ENCODE assay signal across 8 mouse cellular contexts in genomic region chr12:108002436-108003189, GRCm38 (mm10). TPM values are rescaled to one million over a fixed set of nuclear protein-coding genes. Genes with fewer than 3 reads are reported as not detected.
DNase-seq lines count a peak whose midpoint lies in the region; ATAC-seq lines count a peak whose summit lies in the region.

No protein-coding gene starts in this region.

- peak overlapping the region; percentile 76 for H3K4me3 ChIP-seq in kidney, embryonic 16.5 days (ENCODE audit: low read length)
- peak overlapping the region; percentile 93 for H3K4me3 ChIP-seq in hindbrain, embryonic 13.5 days
- peak overlapping the region; percentile 86 for H3K4me3 ChIP-seq in midbrain, embryonic 15.5 days

- peak overlapping the region; percentile 97 for H3K4me2 ChIP-seq in kidney, embryonic 16.5 days (replicated peaks; ENCODE audit: low read depth, low read length)
- peak overlapping the region; percentile 79 for H3K4me2 ChIP-seq in hindbrain, embryonic 13.5 days
- H3K4me2 ChIP-seq in midbrain, embryonic 15.5 days, result peak overlapping the region; percentile 83

- no peaks in the 10 kb centered on the region for H3K36me3 ChIP-seq in kidney, embryonic 16.5 days (ENCODE audit: insufficient read depth, low read length)
- no peaks in the 10 kb centered on the region for H3K36me3 ChIP-seq in hindbrain, embryonic 13.5 days
- H3K36me3 ChIP-seq in midbrain, embryonic 15.5 days (replicated peaks), result no peaks in the 10 kb centered on the region

- peaks cover 14% of the 10 kb centered on the region for H3K4me1 ChIP-seq in kidney, embryonic 16.5 days (ENCODE audit: insufficient read depth, low read length)
- H3K4me1 ChIP-seq in hindbrain, embryonic 13.5 days (replicated peaks), result peaks cover 57% of the 10 kb centered on the region
- H3K4me1 ChIP-seq in midbrain, embryonic 15.5 days, result peaks cover 38% of the 10 kb centered on the region

- no peak; the same call in 1 of the 2 replicates for ATAC-seq in kidney, embryonic 16.5 days (ENCODE audit: low FRiP score, low TSS enrichment)
- ATAC-seq in hindbrain, embryonic 13.5 days (ENCODE audit: low FRiP score), result no peak
- ATAC-seq in midbrain, embryonic 15.5 days (replicated peaks), result no peak
- ATAC-seq in activated CD4-positive, CD25-positive, alpha-beta regulatory T cell, adult 4 months, result no peak

- no peak for DNase-seq in kidney, adult 18-20 months
- DNase-seq in embryo, embryonic 10.5 days (ENCODE audit: low spot score), result peak; percentile 74
- no peak for DNase-seq in left cerebral cortex, postnatal 14 days (ENCODE audit: low spot score in 2 of 2)
- no peak for DNase-seq in frontal cortex, postnatal 25 days (ENCODE audit: low spot score in 2 of 2)

- H3K27ac ChIP-seq in kidney, embryonic 16.5 days (ENCODE audit: low read length), result no peak overlapping the region
- peak overlapping the region; percentile 99 for H3K27ac ChIP-seq in hindbrain, embryonic 13.5 days
- H3K27ac ChIP-seq in midbrain, embryonic 15.5 days, result peak overlapping the region; percentile 91

- intact Hi-C loops in left cerebral cortex, postnatal 14 days (cut with DNase I), result loop anchor here (10.0 kb wide), 2 partner anchors 1618 to 1698 kb away; no protein-coding TSS in a partner anchor

- no peaks in the 10 kb centered on the region for H3K9me3 ChIP-seq in kidney, embryonic 16.5 days (ENCODE audit: low read length)
- H3K9me3 ChIP-seq in hindbrain, embryonic 13.5 days, result no peaks in the 10 kb centered on the region
- H3K9me3 ChIP-seq in midbrain, embryonic 15.5 days, result no peaks in the 10 kb centered on the region

- 1% methylated on average over 51 of the region's 78 CpGs for WGBS in kidney, embryonic 16.5 days
- WGBS in hindbrain, embryonic 13.5 days, result under 1% methylated on average over 56 of the region's 78 CpGs
- under 1% methylated on average over 66 of the region's 78 CpGs for WGBS in midbrain, embryonic 15.5 days

- peak overlapping the region; percentile 86 for H3K9ac ChIP-seq in kidney, embryonic 16.5 days (replicated peaks; ENCODE audit: low read length)
- H3K9ac ChIP-seq in hindbrain, embryonic 13.5 days, result peak overlapping the region; percentile 96
- peak overlapping the region; percentile 77 for H3K9ac ChIP-seq in midbrain, embryonic 15.5 days

- peaks cover 43% of the 10 kb centered on the region for H3K27me3 ChIP-seq in kidney, embryonic 16.5 days (ENCODE audit: insufficient read depth, low read length)
- peaks cover 15% of the 10 kb centered on the region; the same call in 1 of the 2 replicates for H3K27me3 ChIP-seq in hindbrain, embryonic 13.5 days
- H3K27me3 ChIP-seq in midbrain, embryonic 15.5 days (replicated peaks), result peaks cover 6% of the 10 kb centered on the region; the same call in 1 of the 2 replicates

RNA-seq across cellular contexts. Expression of gene Bcl11b, which starts 0.8 kb away (rescaled TPM):
- polyA plus RNA-seq in kidney, embryonic 16.5 days (2015; fragmentation: Nextera tagmentation; extraction: Ambion mirVana), result 2.6 TPM in 2 replicates
- polyA plus RNA-seq in hindbrain, embryonic 13.5 days (2015; fragmentation: Nextera tagmentation; extraction: Ambion mirVana), result 27.0 and 31.0 TPM in 2 replicates
- 33.7 and 37.6 TPM in 2 replicates for polyA plus RNA-seq in midbrain, embryonic 15.5 days (2015; fragmentation: Nextera tagmentation; extraction: Ambion mirVana)
- polyA plus RNA-seq in activated CD4-positive, CD25-positive, alpha-beta regulatory T cell, adult 4 months (2017; shearing (Covaris generic)), result 10 to 100 TPM; 36.1 to 38.4 TPM
- total RNA-seq in left cerebral cortex, postnatal 14 days (2021), result 10 to 100 TPM; 42.5 to 72.8 TPM
